Mouse (Mus musculus): ENCODE data around the gene Papss2.

GRCm38 (mm10) chr19:32550446-32550845, 45.1 kb upstream of the Papss2 start:
- TF ChIP-seq CTCF (IDR thresholded peaks at IDR 0.05) (no peak), EP300 (IDR thresholded peaks at IDR 0.05) (no peak)
